Mouse (Mus musculus) liver, adult 2 months (tissue): Measurements from ENCODE around the gene Mical2.

Experiments
- CTCF ChIP-seq: fragments of 200-500 bp; IDR thresholded peaks from 2 replicates; pipeline ENCODE4 v1.5.1; 2011; ENCODE audit warnings: low read depth, low read length, control low read depth
- POLR2A ChIP-seq: fragments of 200-500 bp; IDR thresholded peaks from 2 replicates; pipeline ENCODE4 v1.6.1; 2011; ENCODE audit warnings: low read length, control low read depth; ENCODE audit not compliant: insufficient read depth; ENCODE audit errors: extremely low read depth

DNA sequence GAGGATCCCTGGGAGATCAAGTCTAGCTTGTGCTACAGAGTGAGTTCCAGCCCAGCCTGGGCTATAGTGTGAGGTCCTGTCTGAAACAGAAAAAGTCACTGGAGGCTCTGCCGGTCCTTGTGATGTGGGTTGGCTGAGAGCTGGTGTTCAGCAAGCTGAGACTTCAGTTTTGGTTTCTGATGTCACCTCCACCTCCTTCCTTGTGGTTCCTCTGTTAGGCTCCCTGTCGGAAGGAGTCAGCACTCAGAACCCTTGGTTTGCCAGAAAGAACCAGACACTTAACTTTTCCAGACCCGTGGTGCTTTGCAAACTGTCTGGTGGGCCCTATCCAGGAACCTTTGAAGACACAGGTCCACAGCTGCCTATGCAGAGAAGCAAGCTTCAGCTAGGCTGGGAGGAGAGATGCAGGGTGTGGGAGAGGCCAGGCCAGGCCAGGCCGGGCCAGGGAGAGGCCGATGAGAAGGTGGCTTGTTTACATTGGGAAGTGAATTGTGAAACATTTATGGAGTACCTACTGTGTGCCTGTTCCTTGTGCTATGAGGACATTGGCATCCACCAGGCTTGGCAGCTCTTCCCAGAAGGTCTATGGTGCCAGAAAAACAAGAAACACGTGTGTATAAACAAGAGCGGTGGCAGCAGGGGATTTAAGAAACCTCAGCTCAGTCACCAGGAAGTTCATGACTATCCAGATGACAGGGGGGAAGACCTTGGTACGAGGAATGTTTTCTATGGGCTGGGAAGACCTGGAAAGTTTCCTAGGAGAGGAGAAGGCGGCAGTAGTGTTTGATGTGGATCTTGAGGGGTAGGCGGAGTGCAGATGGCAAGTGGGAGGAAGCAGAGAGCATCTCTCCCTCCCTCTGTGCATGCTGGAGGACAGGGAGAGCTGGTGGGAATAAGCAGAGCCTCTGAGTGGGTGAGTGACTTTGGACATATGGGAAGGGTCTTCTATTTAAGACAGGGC, 13.4 kb downstream of the Mical2 start:
- no peak for TF ChIP-seq CTCF
- no peak for TF ChIP-seq POLR2A
